Mouse (Mus musculus): Measurements from ENCODE around the gene Zfp982.
A peak's percentile ranks its signal among the peaks of the same experiment; 100 is the strongest.
"Not testable (repeated sequence)": the region's sequence is repeated elsewhere in the genome, so short reads cannot be mapped to it uniquely, and the experiment has no call there.

The Zfp982 gene

GRCm38 (mm10) chr4:147492117-147492516 is at the start of gene Zfp982:
Gene Zfp982, plus strand, starts transcription at chr4:147492417.
- not testable (repeated sequence) for DNase-seq (ENCODE audit: extremely low read depth, insufficient read length, low spot score)

GRCm38 (mm10) chr4:147442649-147443553 is 49.3 kb upstream of the Zfp982 start:
- DNase-seq (ENCODE audit: extremely low read depth, insufficient read length, low spot score), result not testable (repeated sequence)

GRCm38 (mm10) chr4:147443554-147443927 is 48.7 kb upstream of the Zfp982 start:
- DNase-seq (ENCODE audit: extremely low read depth, insufficient read length, low spot score), result not testable (repeated sequence)

GRCm38 (mm10) chr4:147445371-147445770 is 46.8 kb upstream of the Zfp982 start:
- DNase-seq (ENCODE audit: extremely low read depth, insufficient read length, low spot score), result not testable (repeated sequence)

GRCm38 (mm10) chr4:147448358-147448757 is 43.9 kb upstream of the Zfp982 start:
- no peak for DNase-seq (ENCODE audit: extremely low read depth, insufficient read length, low spot score)

- DNase-seq (ENCODE audit: extremely low read depth, insufficient read length, low spot score), result peak; percentile 64
Observed at GRCm38 (mm10) chr4:147449099-147449581, 43.1 kb upstream of the Zfp982 start.

GRCm38 (mm10) chr4:147449986-147450385 is 42.2 kb upstream of the Zfp982 start:
- not testable (repeated sequence) for DNase-seq (ENCODE audit: extremely low read depth, insufficient read length, low spot score)

GRCm38 (mm10) chr4:147467207-147467606 is 25.0 kb upstream of the Zfp982 start:
- not testable (repeated sequence) for DNase-seq (ENCODE audit: extremely low read depth, insufficient read length, low spot score)

- DNase-seq (ENCODE audit: extremely low read depth, insufficient read length, low spot score), result not testable (repeated sequence)
Observed at GRCm38 (mm10) chr4:147498772-147499613, 6.8 kb downstream of the Zfp982 start.

GRCm38 (mm10) chr4:147509174-147509573 is 17.0 kb downstream of the Zfp982 start:
- no peak for DNase-seq (ENCODE audit: extremely low read depth, insufficient read length, low spot score)

- no peak for DNase-seq (ENCODE audit: extremely low read depth, insufficient read length, low spot score)
Observed at GRCm38 (mm10) chr4:147518981-147519380, 26.8 kb downstream of the Zfp982 start.

- no peak for DNase-seq (ENCODE audit: extremely low read depth, insufficient read length, low spot score)
Observed at GRCm38 (mm10) chr4:147520100-147520499, 27.9 kb downstream of the Zfp982 start.

- no peak for DNase-seq (ENCODE audit: extremely low read depth, insufficient read length, low spot score)
Observed at GRCm38 (mm10) chr4:147525125-147525524, 32.9 kb downstream of the Zfp982 start.

GRCm38 (mm10) chr4:147530366-147530765 is 38.1 kb downstream of the Zfp982 start:
- no peak for DNase-seq (ENCODE audit: extremely low read depth, insufficient read length, low spot score)

GRCm38 (mm10) chr4:147535916-147536315 is 43.7 kb downstream of the Zfp982 start:
- DNase-seq (ENCODE audit: extremely low read depth, insufficient read length, low spot score), result not testable (repeated sequence)

GRCm38 (mm10) chr4:147537702-147538101 is 45.5 kb downstream of the Zfp982 start:
- DNase-seq (ENCODE audit: extremely low read depth, insufficient read length, low spot score), result no peak

GRCm38 (mm10) chr4:147539918-147540317 is 47.7 kb downstream of the Zfp982 start, which contains the start of gene Gm16503:
Gene Gm16503, plus strand, starts transcription at chr4:147540218.
- DNase-seq (ENCODE audit: extremely low read depth, insufficient read length, low spot score), result not testable (repeated sequence)

- DNase-seq (ENCODE audit: extremely low read depth, insufficient read length, low spot score), result no peak
Observed at GRCm38 (mm10) chr4:147541105-147541504, 48.9 kb downstream of the Zfp982 start.

- DNase-seq (ENCODE audit: extremely low read depth, insufficient read length, low spot score), result peak; percentile 40
Observed at GRCm38 (mm10) chr4:147553071-147553470, 60.9 kb downstream of the Zfp982 start, which contains the start of gene Zfp985. Gene Zfp985, plus strand, starts transcription at chr4:147553277.

GRCm38 (mm10) chr4:147554361-147554760 is 62.1 kb downstream of the Zfp982 start:
- not testable (repeated sequence) for DNase-seq (ENCODE audit: extremely low read depth, insufficient read length, low spot score)

GRCm38 (mm10) chr4:147556921-147557320 is 64.7 kb downstream of the Zfp982 start:
- not testable (repeated sequence) for DNase-seq (ENCODE audit: extremely low read depth, insufficient read length, low spot score)

Data from 3134 (cell line).